Mouse (Mus musculus): Measurements from ENCODE around the gene Rab3d. TPM values are rescaled to one million over a fixed set of nuclear protein-coding genes. Genes with fewer than 3 reads are reported as not detected.

Gene Rab3d
- total and polyA plus RNA-seq, 2 experiments: 5.6 to 16.6 TPM

- TF ChIP-seq CTCF (IDR thresholded peaks at IDR 0.05; ENCODE audit: low read depth, low read length) (no peak), POLR2A (IDR thresholded peaks at IDR 0.05; ENCODE audit: extremely low read depth, insufficient read depth, low read length) (no peak)
- no peak overlapping the region for H3K4me3 ChIP-seq (ENCODE audit: insufficient read depth, low read depth, low read length)
- no peaks in the 10 kb centered on the region for H3K27me3 ChIP-seq (ENCODE audit: control insufficient read depth, insufficient read depth, low read length)
- no peaks in the 10 kb centered on the region for H3K79me2 ChIP-seq (ENCODE audit: control insufficient read depth, insufficient read depth, low read length)
- H3K4me1 ChIP-seq (ENCODE audit: control insufficient read depth, insufficient read depth, low read length): 0 out of 2 replicates have a peak, but pooled peaks cover 2% of the 10 kb centered on the region
- no peak overlapping the region for H3K27ac ChIP-seq (replicated peaks; ENCODE audit: insufficient read depth, low read depth, low read length)
- H3K9ac ChIP-seq (ENCODE audit: low read depth, low read length): no peak overlapping the region
- DNase-seq (ENCODE audit: extremely low read depth, low read depth, low spot score): no peak
- WGBS: 74% methylated on average over 2 of the region's 2 CpGs
- H3K36me3 ChIP-seq (ENCODE audit: control insufficient read depth, insufficient read depth, low read length): no peaks in the 10 kb centered on the region
These were observed 60.5 kb downstream of the Rab3d start for GRCm38 (mm10) chr9:21857501-21857900.

Other genes with a start within 250 kb of the Rab3d start
- 61.4 and 82.8 TPM in 2 replicates for gene Ldlr, start 194.7 kb downstream of the Rab3d start, total RNA-seq (2014; rRNA removed)
- 105 and 116 TPM in 2 replicates for gene Ldlr, start 194.7 kb downstream of the Rab3d start, polyA plus RNA-seq (2012; rRNA removed)
- 15.3 and 17.9 TPM in 2 replicates for gene Spc24, start 157.9 kb downstream of the Rab3d start, total RNA-seq (2014; rRNA removed)
- gene Spc24, start 157.9 kb downstream of the Rab3d start, polyA plus RNA-seq (2012; rRNA removed): 11.6 and 14.4 TPM in 2 replicates
- gene Kank2, start 119.4 kb downstream of the Rab3d start, total RNA-seq (2014; rRNA removed): 12.8 and 20.7 TPM in 2 replicates
- gene Kank2, start 119.4 kb downstream of the Rab3d start, polyA plus RNA-seq (2012; rRNA removed): 27.2 and 34.5 TPM in 2 replicates
- 13.6 and 22.2 TPM in 2 replicates for gene Angptl8, start 82.7 kb downstream of the Rab3d start, total RNA-seq (2014; rRNA removed)
- gene Angptl8, start 82.7 kb downstream of the Rab3d start, polyA plus RNA-seq (2012; rRNA removed): 201 and 258 TPM in 2 replicates
- gene Dock6, start 65.6 kb downstream of the Rab3d start, total RNA-seq (2014; rRNA removed): 8.5 and 12.6 TPM in 2 replicates
- 23.2 and 33.9 TPM in 2 replicates for gene Dock6, start 65.6 kb downstream of the Rab3d start, polyA plus RNA-seq (2012; rRNA removed)
- gene Ccdc159, start 9.3 kb upstream of the Rab3d start, total RNA-seq (2014; rRNA removed): 7.6 and 7.9 TPM in 2 replicates
- 6.7 and 11.6 TPM in 2 replicates for gene Ccdc159, start 9.3 kb upstream of the Rab3d start, polyA plus RNA-seq (2012; rRNA removed)
- gene Tmem205, start 9.4 kb upstream of the Rab3d start, total RNA-seq (2014; rRNA removed): 841 and 970 TPM in 2 replicates
- gene Tmem205, start 9.4 kb upstream of the Rab3d start, polyA plus RNA-seq (2012; rRNA removed): 1,676 and 1,979 TPM in 2 replicates
- gene Plppr2, start 18.8 kb upstream of the Rab3d start, total RNA-seq (2014; rRNA removed): 0.67 and 0.74 TPM in 2 replicates
- gene Plppr2, start 18.8 kb upstream of the Rab3d start, polyA plus RNA-seq (2012; rRNA removed): 9.4 and 14.6 TPM in 2 replicates
- gene Swsap1, start 37.6 kb upstream of the Rab3d start, total RNA-seq (2014; rRNA removed): 4.1 and 5.3 TPM in 2 replicates
- 4.7 and 5.2 TPM in 2 replicates for gene Swsap1, start 37.6 kb upstream of the Rab3d start, polyA plus RNA-seq (2012; rRNA removed)
- 0.74 and 1.8 TPM in 2 replicates for gene Epor, start 45.3 kb upstream of the Rab3d start, total RNA-seq (2014; rRNA removed)
- gene Epor, start 45.3 kb upstream of the Rab3d start, polyA plus RNA-seq (2012; rRNA removed): 4.8 and 5.0 TPM in 2 replicates
- 5.0 and 5.9 TPM in 2 replicates for gene Rgl3, start 71.3 kb upstream of the Rab3d start, total RNA-seq (2014; rRNA removed)
- 41.8 and 44.2 TPM in 2 replicates for gene Rgl3, start 71.3 kb upstream of the Rab3d start, polyA plus RNA-seq (2012; rRNA removed)
- gene Ccdc151, start 84.4 kb upstream of the Rab3d start, total RNA-seq (2014; rRNA removed): 0.34 and 0.46 TPM in 2 replicates
- 0.59 and 0.76 TPM in 2 replicates for gene Ccdc151, start 84.4 kb upstream of the Rab3d start, polyA plus RNA-seq (2012; rRNA removed)
- gene Prkcsh, start 84.6 kb upstream of the Rab3d start, total RNA-seq (2014; rRNA removed): 60.0 and 63.6 TPM in 2 replicates
- gene Prkcsh, start 84.6 kb upstream of the Rab3d start, polyA plus RNA-seq (2012; rRNA removed): 95.5 and 99.3 TPM in 2 replicates
- not detected in 2 replicates for gene Elavl3, start 133.8 kb upstream of the Rab3d start, total RNA-seq (2014; rRNA removed)
- not detected in 2 replicates for gene Elavl3, start 133.8 kb upstream of the Rab3d start, polyA plus RNA-seq (2012; rRNA removed)
- gene Gm49318, start 153.1 kb upstream of the Rab3d start, total RNA-seq (2014; rRNA removed): not detected in 2 replicates
- gene Gm49318, start 153.1 kb upstream of the Rab3d start, polyA plus RNA-seq (2012; rRNA removed): not detected in 2 replicates
- 2.9 and 3.6 TPM in 2 replicates for gene Zfp653, start 153.2 kb upstream of the Rab3d start, total RNA-seq (2014; rRNA removed)
- 6.9 and 13.0 TPM in 2 replicates for gene Zfp653, start 153.2 kb upstream of the Rab3d start, polyA plus RNA-seq (2012; rRNA removed)
- 34.1 and 39.1 TPM in 2 replicates for gene Ecsit, start 167.2 kb upstream of the Rab3d start, total RNA-seq (2014; rRNA removed)
- 63.9 and 69.2 TPM in 2 replicates for gene Ecsit, start 167.2 kb upstream of the Rab3d start, polyA plus RNA-seq (2012; rRNA removed)
- 0.28 and 1.0 TPM in 2 replicates for gene Cnn1, start 181.0 kb upstream of the Rab3d start, total RNA-seq (2014; rRNA removed)
- 0.22 and 0.36 TPM in 2 replicates for gene Cnn1, start 181.0 kb upstream of the Rab3d start, polyA plus RNA-seq (2012; rRNA removed)
- 46.2 and 56.8 TPM in 2 replicates for gene Elof1, start 199.0 kb upstream of the Rab3d start, total RNA-seq (2014; rRNA removed)
- 106 and 108 TPM in 2 replicates for gene Elof1, start 199.0 kb upstream of the Rab3d start, polyA plus RNA-seq (2012; rRNA removed)
- 93.6 and 123 TPM in 2 replicates for gene Acp5, start 217.5 kb upstream of the Rab3d start, total RNA-seq (2014; rRNA removed)
- gene Acp5, start 217.5 kb upstream of the Rab3d start, polyA plus RNA-seq (2012; rRNA removed): 200 and 211 TPM in 2 replicates
- gene Pigyl, start 238.7 kb upstream of the Rab3d start, total RNA-seq (2014; rRNA removed): 21.6 and 23.0 TPM in 2 replicates
- gene Pigyl, start 238.7 kb upstream of the Rab3d start, polyA plus RNA-seq (2012; rRNA removed): 45.8 and 53.0 TPM in 2 replicates

Measured in liver, adult 2 months (tissue).